Mouse (Mus musculus) brain, embryonic 14.5 days (tissue): ENCODE results near the gene Ubtd2.

Experiments used
- CTCF ChIP-seq: fragments of 200-500 bp; IDR thresholded peaks from 2 replicates; pipeline ENCODE4 v1.5.1; 2012; ENCODE audit warnings: inconsistent platforms, mild to moderate bottlenecking, moderate library complexity, borderline replicate concordance; ENCODE audit not compliant: insufficient read depth, insufficient read length; ENCODE audit errors: extremely low read depth
- POLR2A ChIP-seq: fragments of 200-500 bp; IDR thresholded peaks from 2 replicates; pipeline ENCODE4 v1.6.1; 2012; ENCODE audit warnings: mild to moderate bottlenecking, inconsistent platforms, borderline replicate concordance; ENCODE audit not compliant: poor library complexity, insufficient read depth, insufficient read length, severe bottlenecking; ENCODE audit errors: extremely low read depth

DNA sequence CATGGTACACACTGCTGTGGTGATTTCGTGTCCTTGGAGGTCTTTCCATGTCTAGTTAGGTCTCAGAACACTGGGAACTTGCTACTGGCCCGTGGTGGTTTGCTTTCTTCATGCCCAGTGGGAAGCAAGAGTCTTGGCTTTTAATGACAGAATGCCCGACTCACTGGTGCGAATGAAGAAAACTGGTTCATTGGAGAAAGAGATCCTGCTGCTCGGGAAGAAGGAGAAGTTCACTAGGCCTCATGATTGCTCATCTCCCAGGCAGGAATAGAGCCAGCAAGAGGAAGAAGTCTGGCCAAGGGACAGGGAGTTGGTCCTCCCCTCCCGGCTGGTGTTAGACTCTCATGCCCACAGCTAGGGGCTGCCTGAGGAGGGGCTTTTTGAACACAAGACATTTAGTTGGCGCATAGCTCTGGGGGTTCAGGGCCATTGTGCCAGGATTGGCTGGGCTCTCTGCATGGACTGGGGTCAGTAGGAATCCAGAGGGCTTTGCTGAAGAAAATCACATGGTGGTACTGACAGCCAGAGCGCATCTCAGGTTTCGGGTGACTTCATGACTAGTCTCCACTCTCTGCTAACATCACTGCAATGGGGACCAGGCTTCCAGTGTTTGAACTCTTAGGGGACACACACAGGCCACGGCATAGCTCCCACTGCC is 101.3 kb downstream of the Ubtd2 start:
- TF ChIP-seq POLR2A (no peak), CTCF (no peak)
